Mouse (Mus musculus): Measurements from ENCODE around the gene Swi5. TPM values are rescaled to one million over a fixed set of nuclear protein-coding genes. Genes with fewer than 3 reads are reported as not detected.

Swi5 gene
- polyA plus RNA-seq (2014; fragmentation: Illumina TruSeq; extraction: RNeasy Lipid Tissue Mini Kit (QIAGEN cat#74804)): 398 TPM

GRCm38 (mm10) chr2:32287923-32288367 lies at the start of gene Swi5:
Gene Swi5 (minus strand): TSS chr2:32288075.

DNA sequence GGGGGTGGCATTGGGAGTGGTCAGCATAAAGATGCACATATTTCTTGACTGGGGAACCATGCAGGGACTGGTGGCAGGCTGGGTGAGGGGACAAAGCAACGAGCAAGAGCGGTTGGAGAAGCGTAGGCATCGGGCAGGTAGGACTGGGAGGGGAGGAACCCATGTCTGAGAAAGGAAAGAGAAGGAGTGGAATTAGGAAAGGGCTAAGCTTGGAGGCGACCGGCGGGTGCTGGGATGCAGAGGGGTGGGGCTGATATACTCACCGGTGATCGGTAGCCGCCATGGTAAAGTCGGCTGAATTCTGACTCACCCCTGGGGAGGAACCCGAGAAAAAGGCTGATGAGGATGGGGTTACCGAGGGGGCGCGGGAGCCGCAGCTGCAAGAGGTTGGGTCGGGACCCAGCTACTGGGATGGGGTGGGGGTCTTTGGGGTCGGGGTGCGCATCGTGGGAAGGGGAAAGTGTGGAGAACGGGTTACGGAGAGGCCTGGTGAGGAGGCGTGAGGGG lies 488 bp downstream of the Swi5 start, which contains the start of gene Golga2:
Gene Golga2 (plus strand): TSS at position 51 of the 507 bp plus-strand sequence.

DNA sequence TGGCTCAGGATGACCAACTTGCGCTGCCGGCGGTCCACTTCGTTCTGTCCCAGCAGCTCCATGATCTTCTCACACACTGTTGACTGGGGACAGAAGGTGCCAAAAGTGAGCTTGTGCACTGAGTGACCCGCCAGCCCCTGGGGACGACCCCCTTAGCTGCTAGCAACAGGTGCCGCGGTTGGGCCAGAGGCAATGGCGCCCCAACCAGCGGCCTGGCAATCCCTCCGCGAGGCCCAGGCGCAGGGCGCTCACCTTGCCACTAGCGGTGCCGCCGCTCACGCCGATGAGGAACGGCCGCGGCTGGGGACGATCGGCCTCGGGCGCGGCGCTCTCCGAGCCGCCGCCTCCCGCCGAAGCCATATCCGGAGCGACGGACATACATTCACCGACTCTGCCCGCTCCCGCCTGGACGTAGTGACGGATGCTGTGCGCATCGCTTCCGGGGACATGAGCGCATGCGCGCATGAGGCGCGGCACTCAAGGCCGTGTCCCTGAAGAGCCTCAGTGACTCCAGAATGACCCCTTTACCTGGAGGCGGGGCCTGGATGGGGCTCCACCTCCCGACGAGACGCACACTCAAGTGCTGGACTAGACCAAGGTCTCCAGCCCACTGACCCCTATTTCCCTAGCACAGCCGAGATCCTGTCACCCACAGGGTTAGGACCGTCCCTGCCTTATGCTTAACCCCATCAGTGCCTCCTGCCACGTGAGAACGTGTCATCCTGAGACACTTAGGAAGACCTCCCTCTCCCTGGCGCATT lies 28.0 kb downstream of the Swi5 start, which contains the start of gene Uck1:
Gene Uck1 (minus strand): TSS at position 503 of the 761 bp plus-strand sequence.

GRCm38 (mm10) chr2:32235886-32236759 lies 51.8 kb downstream of the Swi5 start, which contains the start of gene Pomt1:
Gene Pomt1 (plus strand): TSS chr2:32236590.

Other genes with a start within 250 kb of the Swi5 start
- 4.8 TPM for gene Fam78a, start 203.2 kb downstream of the Swi5 start, polyA plus RNA-seq (2014; fragmentation: Illumina TruSeq; extraction: RNeasy Lipid Tissue Mini Kit (QIAGEN cat#74804))
- 0.54 TPM for gene Plpp7, start 192.5 kb downstream of the Swi5 start, polyA plus RNA-seq (2014; fragmentation: Illumina TruSeq; extraction: RNeasy Lipid Tissue Mini Kit (QIAGEN cat#74804))
- 58.5 TPM for gene Prrc2b, start 137.0 kb downstream of the Swi5 start, polyA plus RNA-seq (2014; fragmentation: Illumina TruSeq; extraction: RNeasy Lipid Tissue Mini Kit (QIAGEN cat#74804))
- 13.1 TPM for gene Pomt1, start 51.5 kb downstream of the Swi5 start, polyA plus RNA-seq (2014; fragmentation: Illumina TruSeq; extraction: RNeasy Lipid Tissue Mini Kit (QIAGEN cat#74804))
- 22.8 TPM for gene Uck1, start 27.9 kb downstream of the Swi5 start, polyA plus RNA-seq (2014; fragmentation: Illumina TruSeq; extraction: RNeasy Lipid Tissue Mini Kit (QIAGEN cat#74804))
- gene Golga2, start 691 bp downstream of the Swi5 start, polyA plus RNA-seq (2014; fragmentation: Illumina TruSeq; extraction: RNeasy Lipid Tissue Mini Kit (QIAGEN cat#74804)): 19.7 TPM
- gene Ciz1, start 64.3 kb upstream of the Swi5 start, polyA plus RNA-seq (2014; fragmentation: Illumina TruSeq; extraction: RNeasy Lipid Tissue Mini Kit (QIAGEN cat#74804)): 4.8 TPM
- 1.4 TPM for gene Dnm1, start 65.3 kb upstream of the Swi5 start, polyA plus RNA-seq (2014; fragmentation: Illumina TruSeq; extraction: RNeasy Lipid Tissue Mini Kit (QIAGEN cat#74804))
- 1.7 TPM for gene 1110008P14Rik, start 93.9 kb upstream of the Swi5 start, polyA plus RNA-seq (2014; fragmentation: Illumina TruSeq; extraction: RNeasy Lipid Tissue Mini Kit (QIAGEN cat#74804))
- 5.6 TPM for gene Lcn2, start 100.2 kb upstream of the Swi5 start, polyA plus RNA-seq (2014; fragmentation: Illumina TruSeq; extraction: RNeasy Lipid Tissue Mini Kit (QIAGEN cat#74804))
- gene Ptges2, start 107.8 kb upstream of the Swi5 start, polyA plus RNA-seq (2014; fragmentation: Illumina TruSeq; extraction: RNeasy Lipid Tissue Mini Kit (QIAGEN cat#74804)): 1.9 TPM
- 0.83 TPM for gene Naif1, start 162.4 kb upstream of the Swi5 start, polyA plus RNA-seq (2014; fragmentation: Illumina TruSeq; extraction: RNeasy Lipid Tissue Mini Kit (QIAGEN cat#74804))
- gene Slc25a25, start 163.4 kb upstream of the Swi5 start, polyA plus RNA-seq (2014; fragmentation: Illumina TruSeq; extraction: RNeasy Lipid Tissue Mini Kit (QIAGEN cat#74804)): 1.1 TPM
- 4.4 TPM for gene Fam102a, start 247.3 kb upstream of the Swi5 start, polyA plus RNA-seq (2014; fragmentation: Illumina TruSeq; extraction: RNeasy Lipid Tissue Mini Kit (QIAGEN cat#74804))

All from ovary, adult 10 weeks (tissue).